8 mouse cellular contexts compared by ENCODE assay signal in the genomic region with DNA sequence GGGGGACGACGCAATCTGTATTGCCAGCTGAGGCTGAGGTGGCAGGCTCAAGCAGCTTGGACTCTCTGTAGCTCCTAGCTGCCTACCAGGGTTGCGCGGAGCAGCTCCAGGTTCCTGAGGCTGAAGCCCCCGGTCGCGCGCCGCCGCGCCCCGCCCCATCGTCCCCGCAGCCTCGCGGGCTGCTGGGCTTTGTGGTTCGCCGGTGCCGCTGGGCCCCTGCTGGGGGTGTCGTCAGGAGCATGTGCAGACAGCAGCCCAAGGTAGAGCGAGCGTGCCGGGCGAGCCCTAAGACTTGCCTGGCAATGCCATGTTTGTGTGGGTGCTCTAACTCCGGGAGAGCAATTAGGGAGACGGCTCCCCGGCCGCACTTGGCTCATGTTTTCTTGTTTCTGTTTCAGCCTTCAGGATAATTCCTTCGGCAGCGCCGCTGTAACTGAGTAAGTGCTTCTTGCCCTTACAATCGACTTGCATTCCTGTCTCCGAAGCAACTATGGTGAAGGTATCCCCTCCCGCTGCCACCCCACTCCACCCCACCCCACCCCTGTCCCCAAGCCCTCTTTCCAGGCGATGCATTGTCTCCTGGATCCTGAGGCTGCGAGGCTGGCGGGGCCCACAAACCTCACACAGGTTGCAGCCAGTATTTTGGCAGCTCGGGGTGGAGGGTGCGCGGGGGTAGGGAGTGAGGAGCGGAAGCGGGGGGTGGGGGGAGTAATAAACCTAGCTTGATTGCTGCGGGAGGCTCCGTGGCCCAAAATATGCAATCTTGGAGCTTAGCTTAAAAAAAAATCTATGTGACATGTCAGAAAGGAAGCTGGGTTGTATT. TPM values are rescaled to one million over a fixed set of nuclear protein-coding genes. Genes with fewer than 3 reads are reported as not detected.
A peak's percentile ranks its signal among the peaks of the same experiment; 100 is the strongest.
DNase-seq lines count a peak whose midpoint lies in the region; ATAC-seq and TF ChIP-seq lines count a peak whose summit lies in the region.

No protein-coding gene starts in this region.

- H3K36me3 ChIP-seq in hindbrain, postnatal 0 days (ENCODE audit: insufficient read depth, low read length) = no peaks in the 10 kb centered on the region
- H3K36me3 ChIP-seq in small intestine, adult 2 months (ENCODE audit: control insufficient read depth, insufficient read depth, low read length) = no peaks in the 10 kb centered on the region

- no peaks in the 10 kb centered on the region for H3K9me3 ChIP-seq in hindbrain, postnatal 0 days (ENCODE audit: low read length)

- TF ChIP-seq POLR2A in small intestine, adult 2 months (IDR thresholded peaks at IDR 0.05; ENCODE audit: low read depth, low read length) = no peak

- H3K9ac ChIP-seq in hindbrain, postnatal 0 days (replicated peaks; ENCODE audit: low read length) = peak overlapping the region; percentile 74

- H3K4me2 ChIP-seq in hindbrain, postnatal 0 days (ENCODE audit: low read depth, low read length) = peak overlapping the region; percentile 79

- DNase-seq in adrenal gland, adult (ENCODE audit: inconsistent age in 2 of 2, low spot score in 1 of 2) = peak; percentile 81 to 91
- DNase-seq in cerebellum, postnatal 25 days = peak; percentile 91 to 93
- DNase-seq in gastrocnemius, adult 8-10 months (ENCODE audit: low spot score in 2 of 2) = peak; percentile 22 to 30
- peak; percentile 90 for DNase-seq in hindbrain, postnatal 0 days (ENCODE audit: low spot score)
- DNase-seq in left cerebral cortex, adult 9 months (ENCODE audit: low spot score in 2 of 2) = peak; percentile 58 to 77
- peak; percentile 57 to 62 for DNase-seq in lung, postnatal 4 days

- peak overlapping the region; percentile 64 for H3K4me3 ChIP-seq in hindbrain, postnatal 0 days (ENCODE audit: low read length)
- peak overlapping the region; percentile 71 for H3K4me3 ChIP-seq in small intestine, adult 2 months (ENCODE audit: low read depth, low read length)

- no peak for TF ChIP-seq CTCF in hindbrain, postnatal 0 days (IDR thresholded peaks at IDR 0.05; ENCODE audit: low read depth)
- no peak for TF ChIP-seq CTCF in small intestine, adult 2 months (IDR thresholded peaks at IDR 0.05; ENCODE audit: extremely low read depth, insufficient read length, insufficient replicate concordance, low read depth, low read length)

- 0 out of 2 replicates have a peak, but pooled peaks cover 7% of the 10 kb centered on the region for H3K4me1 ChIP-seq in hindbrain, postnatal 0 days (ENCODE audit: insufficient read depth, low read length)
- H3K4me1 ChIP-seq in small intestine, adult 2 months (ENCODE audit: control insufficient read depth, insufficient read depth, insufficient read length, low read length) = no peaks in the 10 kb centered on the region

- peak overlapping the region; percentile 95 for H3K27ac ChIP-seq in hindbrain, postnatal 0 days
- peak overlapping the region; percentile 49 for H3K27ac ChIP-seq in small intestine, adult 2 months (ENCODE audit: insufficient read depth, low read depth, low read length)

- under 1% methylated on average over 44 of the region's 44 CpGs for WGBS in hindbrain, postnatal 0 days
- 3% methylated on average over 44 of the region's 44 CpGs for WGBS in small intestine, adult 2 months

- H3K27me3 ChIP-seq in hindbrain, postnatal 0 days (ENCODE audit: insufficient read depth, low read length) = no peaks in the 10 kb centered on the region
- H3K27me3 ChIP-seq in small intestine, adult 2 months (ENCODE audit: control insufficient read depth, insufficient read depth, low read length) = no peaks in the 10 kb centered on the region; the same call in 1 of the 2 replicates

- ATAC-seq in hindbrain, postnatal 0 days = peak; percentile 91
- no peak for ATAC-seq in CD4-positive, CD25-positive, alpha-beta regulatory T cell, adult 4 months

RNA-seq across cellular contexts. Expression of gene Fam13c, which starts 0.6 kb away (rescaled TPM):
- 1 to 10 TPM; 4.6 to 7.6 (median 5.6) TPM for total RNA-seq in gastrocnemius, adult 8-10 months (2022)
- 6.8 and 7.7 TPM in 2 replicates for total RNA-seq in hindbrain, postnatal 0 days (2014; rRNA removed)
- polyA plus RNA-seq in hindbrain, postnatal 0 days (2015; fragmentation: Nextera tagmentation; extraction: Ambion mirVana) = 18.3 and 18.8 TPM in 2 replicates
- polyA plus RNA-seq in small intestine, adult 2 months (2012; rRNA removed) = 0.47 and 0.63 TPM in 2 replicates
- not detected for polyA plus RNA-seq in CD4-positive, CD25-positive, alpha-beta regulatory T cell, adult 4 months (2017; shearing (Covaris generic))

Comparison
In these comparisons a context has a peak if more than half of its experiments do, and no peak if none do; other contexts are left out.
1. DNase-seq: peak in every context shown above with its lines; median percentile 92 in cerebellum, postnatal 25 days; 90 in hindbrain, postnatal 0 days; 86 in adrenal gland, adult; 68 in left cerebral cortex, adult 9 months; 60 in lung, postnatal 4 days; 26 in gastrocnemius, adult 8-10 months.
2. RNA of gene Fam13c, which starts 0.6 kb away (polyA plus RNA-seq): 18.3 to 18.8 TPM in hindbrain, postnatal 0 days; 0.47 to 0.63 TPM in small intestine, adult 2 months and not detected in CD4-positive, CD25-positive, alpha-beta regulatory T cell, adult 4 months; every median in the first group is over 10 times any median in the second.